Mouse (Mus musculus) MEL (cell line): ENCODE results near the gene Tarbp2.

Experiments used
- CTCF ChIP-seq, 3 experiments: IDR thresholded peaks in 2 of 3; conservative IDR thresholded peaks in 1 of 3; 2 replicates each; pipeline ENCODE4 v1.5.1; 2011 to 2012; ENCODE audit warnings: low read length in 3 of 3, low read depth in 2 of 3, mild to moderate bottlenecking in 2 of 3, improper control_type of control experiment in 1 of 3, inconsistent platforms in 1 of 3, mixed read lengths in 1 of 3, moderate library complexity in 1 of 3; ENCODE audit not compliant: control insufficient read depth in 1 of 3, insufficient read depth in 1 of 3, poor library complexity in 1 of 3, severe bottlenecking in 1 of 3
- EP300 ChIP-seq, 2 experiments: IDR thresholded peaks; 2 replicates each; pipeline ENCODE4 v1.6.1; 2011; ENCODE audit warnings: improper control_type of control experiment in 2 of 2, low read length in 2 of 2, low read depth in 1 of 2, mild to moderate bottlenecking in 1 of 2
- HCFC1 ChIP-seq: IDR thresholded peaks from 2 replicates; pipeline ENCODE4 v1.6.1; 2012; ENCODE audit warnings: low read depth, mild to moderate bottlenecking, inconsistent platforms, low read length, improper control_type of control experiment, moderate library complexity
- JUND ChIP-seq: IDR thresholded peaks from 2 replicates; pipeline ENCODE4 v1.6.1; 2011; ENCODE audit warnings: low read depth, mild to moderate bottlenecking, improper control_type of control experiment, low read length
- MAZ ChIP-seq: IDR thresholded peaks from 2 replicates; pipeline ENCODE4 v1.6.1; 2012; ENCODE audit warnings: low read depth, mild to moderate bottlenecking, inconsistent platforms, low read length, improper control_type of control experiment
- POLR2A ChIP-seq, 2 experiments: IDR thresholded peaks; 2 replicates each; pipeline ENCODE4 v1.6.1; 2011 to 2012; ENCODE audit warnings: low read length in 2 of 2, mild to moderate bottlenecking in 2 of 2, control low read depth in 1 of 2, improper control_type of control experiment in 1 of 2, low read depth in 1 of 2, moderate library complexity in 1 of 2; ENCODE audit not compliant: control insufficient read depth in 1 of 2, insufficient read depth in 1 of 2, poor library complexity in 1 of 2
- POLR2AphosphoS2 ChIP-seq: IDR thresholded peaks from 2 replicates; pipeline ENCODE4 v1.6.1; 2011; ENCODE audit warnings: low read length, improper control_type of control experiment
- SIN3A ChIP-seq: IDR thresholded peaks from 2 replicates; pipeline ENCODE4 v1.6.1; 2012; ENCODE audit warnings: low read length, improper control_type of control experiment, inconsistent platforms
- TAL1 ChIP-seq: IDR thresholded peaks from 2 replicates; pipeline ENCODE4 v1.6.1; 2012; ENCODE audit warnings: mild to moderate bottlenecking, inconsistent platforms, low read length, moderate library complexity, mixed read lengths
- TCF12 ChIP-seq: IDR thresholded peaks from 2 replicates; pipeline ENCODE4 v1.6.1; 2014; ENCODE audit warnings: low read depth, mild to moderate bottlenecking, inconsistent platforms, low read length, improper control_type of control experiment, moderate library complexity
- UBTF ChIP-seq: IDR thresholded peaks from 2 replicates; pipeline ENCODE4 v1.6.1; 2012; ENCODE audit warnings: low read depth, mild to moderate bottlenecking, inconsistent platforms, low read length, improper control_type of control experiment, moderate library complexity, borderline replicate concordance; ENCODE audit not compliant: insufficient read depth
- ZKSCAN1 ChIP-seq: IDR thresholded peaks from 2 replicates; pipeline ENCODE4 v1.6.1; 2012; ENCODE audit warnings: low read depth, mild to moderate bottlenecking, inconsistent platforms, low read length, improper control_type of control experiment, moderate library complexity

GRCm38 (mm10) chr15:102562491-102562890 is 44.5 kb downstream of the Tarbp2 start:
- TF ChIP-seq CTCF (IDR thresholded peaks at IDR 0.05 in 2 of 3, conservative IDR thresholded peaks at IDR 0.05 in 1 of 3; ENCODE audit: control insufficient read depth in 1 of 3, insufficient read depth in 1 of 3, low read depth in 2 of 3, low read length in 3 of 3, poor library complexity in 1 of 3, severe bottlenecking in 1 of 3) (no peak), POLR2A (IDR thresholded peaks at IDR 0.05; ENCODE audit: control insufficient read depth in 1 of 2, insufficient read depth in 1 of 2, low read depth in 1 of 2, low read length in 2 of 2, poor library complexity in 1 of 2) (no peak), TAL1 (no peak), ZKSCAN1 (no peak), HCFC1 (no peak), SIN3A (no peak), POLR2AphosphoS2 (no peak), EP300 (IDR thresholded peaks at IDR 0.05; ENCODE audit: low read depth in 1 of 2, low read length in 2 of 2) (no peak), UBTF (no peak), TCF12 (no peak), MAZ (no peak), JUND (no peak)
